Mouse (Mus musculus): ENCODE results near the gene Btnl9. TPM values are rescaled to one million over a fixed set of nuclear protein-coding genes. Genes with fewer than 3 reads are reported as not detected.

Btnl9 gene
- total and polyA plus RNA-seq, 2 experiments from 2014 or later = 0.37 to 0.39 TPM

DNA sequence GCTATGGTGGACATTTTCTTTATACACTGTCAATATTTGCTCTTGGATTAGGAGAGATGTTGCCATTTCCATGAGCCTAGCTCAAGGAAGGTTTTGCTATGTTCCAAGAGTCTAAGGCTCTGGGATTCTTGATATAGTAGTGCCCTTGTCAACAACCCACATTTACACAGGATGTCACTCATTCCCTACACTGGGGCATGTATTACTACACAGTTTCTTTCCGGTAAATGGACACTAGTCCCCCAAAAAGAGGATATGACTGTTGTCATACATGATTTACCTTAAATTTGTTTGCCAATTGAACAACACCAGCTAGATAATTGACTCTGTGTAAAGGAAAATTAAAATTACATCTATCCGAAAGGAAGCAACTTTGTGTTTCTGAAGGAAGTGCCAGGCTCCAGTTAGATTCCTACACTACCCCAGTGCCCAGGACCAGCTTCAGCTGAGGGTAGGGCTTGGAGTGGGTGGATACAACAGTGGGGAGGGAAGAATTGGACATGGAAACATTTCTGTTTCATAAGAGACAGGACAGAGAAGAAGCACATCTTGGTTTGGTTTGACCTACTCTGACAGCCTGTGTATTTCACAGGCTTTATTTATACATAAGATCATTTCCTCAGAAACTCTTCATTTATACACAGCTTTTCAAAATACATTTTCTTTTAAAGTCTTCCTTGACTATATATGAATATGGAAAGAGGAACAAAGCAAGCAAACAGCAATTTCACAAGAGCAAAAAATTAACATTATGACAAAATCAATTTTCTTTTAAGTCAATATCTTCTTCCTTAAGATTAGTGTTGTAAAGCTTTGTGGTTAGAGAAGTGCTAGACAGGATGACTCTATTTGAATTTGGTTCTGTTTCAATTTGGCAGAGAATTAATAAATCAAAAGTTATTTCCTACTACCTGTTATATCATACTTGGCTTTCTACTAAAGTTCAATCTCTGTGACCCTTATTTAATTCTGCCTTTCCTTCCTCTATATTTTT lies 29.8 kb downstream of the Btnl9 start:
- 88% methylated on average over 2 of the region's 2 CpGs for WGBS
- Histone ChIP-seq H3K27ac (no peak overlapping the region), H3K9me3 (ENCODE audit: low read length) (no peaks in the 10 kb centered on the region), H3K9ac (replicated peaks; ENCODE audit: low read length) (no peak overlapping the region), H3K4me1 (ENCODE audit: insufficient read depth, low read length) (no peaks in the 10 kb centered on the region), H3K27me3 (ENCODE audit: insufficient read depth, low read length) (no peaks in the 10 kb centered on the region), H3K4me2 (ENCODE audit: low read depth, low read length) (no peak overlapping the region), H3K36me3 (ENCODE audit: insufficient read depth, low read length) (no peaks in the 10 kb centered on the region), H3K4me3 (ENCODE audit: low read length) (no peak overlapping the region)
- DNase-seq (ENCODE audit: low spot score) (no peak), ATAC-seq (no peak)
- no peak for TF ChIP-seq CTCF (IDR thresholded peaks at IDR 0.05; ENCODE audit: low read depth)

GRCm38 (mm10) chr11:49154077-49154476 lies 32.9 kb downstream of the Btnl9 start, which contains the start of gene Olfr1394:
Gene Olfr1394 (plus strand): TSS chr11:49154377.
- no peaks in the 10 kb centered on the region for H3K27me3 ChIP-seq (ENCODE audit: insufficient read depth, low read length)
- H3K9me3 ChIP-seq (ENCODE audit: low read length) = no peaks in the 10 kb centered on the region
- no peak for ATAC-seq
- no peak within 1 kb of the TSS for H3K9ac ChIP-seq (replicated peaks; ENCODE audit: low read length)
- H3K4me2 ChIP-seq (ENCODE audit: low read depth, low read length) = no peak within 1 kb of the TSS
- H3K4me3 ChIP-seq (ENCODE audit: low read length) = no peak within 1 kb of the TSS
- no peaks in the 10 kb centered on the region for H3K4me1 ChIP-seq (ENCODE audit: insufficient read depth, low read length)
- WGBS = 90% methylated on average over 1 of the region's 1 CpGs
- H3K36me3 ChIP-seq (ENCODE audit: insufficient read depth, low read length) = no peaks in the 10 kb centered on the region
- no peak within 1 kb of the TSS for H3K27ac ChIP-seq
- no peak for TF ChIP-seq CTCF (IDR thresholded peaks at IDR 0.05; ENCODE audit: low read depth)
- DNase-seq (ENCODE audit: low spot score) = no peak

GRCm38 (mm10) chr11:49141974-49142373 lies 45.0 kb downstream of the Btnl9 start, which contains the start of gene Olfr1395:
Gene Olfr1395 (plus strand): TSS chr11:49142274.
- ATAC-seq (no peak), DNase-seq (ENCODE audit: low spot score) (no peak)
- H3K9ac ChIP-seq (replicated peaks; ENCODE audit: low read length) = no peak within 1 kb of the TSS
- H3K9me3 ChIP-seq (ENCODE audit: low read length) = no peaks in the 10 kb centered on the region
- no peak within 1 kb of the TSS for H3K4me3 ChIP-seq (ENCODE audit: low read length)
- H3K36me3 ChIP-seq (ENCODE audit: insufficient read depth, low read length) = no peaks in the 10 kb centered on the region
- TF ChIP-seq CTCF (IDR thresholded peaks at IDR 0.05; ENCODE audit: low read depth) = no peak
- no peak within 1 kb of the TSS for H3K27ac ChIP-seq
- no peak within 1 kb of the TSS for H3K4me2 ChIP-seq (ENCODE audit: low read depth, low read length)
- WGBS = 91% methylated on average over 6 of the region's 6 CpGs
- no peaks in the 10 kb centered on the region for H3K4me1 ChIP-seq (ENCODE audit: insufficient read depth, low read length)
- no peaks in the 10 kb centered on the region for H3K27me3 ChIP-seq (ENCODE audit: insufficient read depth, low read length)

GRCm38 (mm10) chr11:49124169-49124568 lies 62.8 kb downstream of the Btnl9 start:
- ATAC-seq (no peak), DNase-seq (ENCODE audit: low spot score) (no peak)
- H3K9ac ChIP-seq (replicated peaks; ENCODE audit: low read length) = no peak overlapping the region
- H3K36me3 ChIP-seq (ENCODE audit: insufficient read depth, low read length) = no peaks in the 10 kb centered on the region
- H3K9me3 ChIP-seq (ENCODE audit: low read length) = no peaks in the 10 kb centered on the region
- H3K27me3 ChIP-seq (ENCODE audit: insufficient read depth, low read length) = no peaks in the 10 kb centered on the region
- no peak overlapping the region for H3K4me2 ChIP-seq (ENCODE audit: low read depth, low read length)
- 88% methylated on average over 2 of the region's 2 CpGs for WGBS
- H3K4me3 ChIP-seq (ENCODE audit: low read length) = no peak overlapping the region
- no peak for TF ChIP-seq CTCF (IDR thresholded peaks at IDR 0.05; ENCODE audit: low read depth)
- H3K4me1 ChIP-seq (ENCODE audit: insufficient read depth, low read length) = no peaks in the 10 kb centered on the region
- H3K27ac ChIP-seq = no peak overlapping the region

GRCm38 (mm10) chr11:49119635-49120034 lies 67.3 kb downstream of the Btnl9 start:
- H3K36me3 ChIP-seq (ENCODE audit: insufficient read depth, low read length) = no peaks in the 10 kb centered on the region
- WGBS = 86% methylated on average over 3 of the region's 3 CpGs
- H3K9ac ChIP-seq (replicated peaks; ENCODE audit: low read length) = no peak overlapping the region
- H3K27me3 ChIP-seq (ENCODE audit: insufficient read depth, low read length) = no peaks in the 10 kb centered on the region
- H3K27ac ChIP-seq = no peak overlapping the region
- no peaks in the 10 kb centered on the region for H3K9me3 ChIP-seq (ENCODE audit: low read length)
- no peak overlapping the region for H3K4me2 ChIP-seq (ENCODE audit: low read depth, low read length)
- no peaks in the 10 kb centered on the region for H3K4me1 ChIP-seq (ENCODE audit: insufficient read depth, low read length)
- H3K4me3 ChIP-seq (ENCODE audit: low read length) = no peak overlapping the region
- DNase-seq (ENCODE audit: low spot score) (no peak), ATAC-seq (no peak)
- no peak for TF ChIP-seq CTCF (IDR thresholded peaks at IDR 0.05; ENCODE audit: low read depth)

Other genes with a start within 250 kb of the Btnl9 start
- gene Psme2b, start 241.0 kb downstream of the Btnl9 start, total RNA-seq (2014; rRNA removed) = 0.32 and 0.37 TPM in 2 replicates
- 1.4 and 1.7 TPM in 2 replicates for gene Psme2b, start 241.0 kb downstream of the Btnl9 start, polyA plus RNA-seq (2015; fragmentation: Nextera tagmentation; extraction: Ambion mirVana)
- gene Olfr56, start 208.3 kb downstream of the Btnl9 start, total RNA-seq (2014; rRNA removed) = 0.16 TPM in 1 of 2 replicates, not detected in the other
- 0.08 TPM in 1 of 2 replicates, not detected in the other for gene Olfr56, start 208.3 kb downstream of the Btnl9 start, polyA plus RNA-seq (2015; fragmentation: Nextera tagmentation; extraction: Ambion mirVana)
- gene 9930111J21Rik1, start 207.8 kb downstream of the Btnl9 start, total RNA-seq (2014; rRNA removed) = 0.75 and 0.84 TPM in 2 replicates
- gene 9930111J21Rik1, start 207.8 kb downstream of the Btnl9 start, polyA plus RNA-seq (2015; fragmentation: Nextera tagmentation; extraction: Ambion mirVana) = 0.20 and 0.40 TPM in 2 replicates
- not detected in 2 replicates for gene Gm12185, start 194.9 kb downstream of the Btnl9 start, total RNA-seq (2014; rRNA removed)
- gene Gm12185, start 194.9 kb downstream of the Btnl9 start, polyA plus RNA-seq (2015; fragmentation: Nextera tagmentation; extraction: Ambion mirVana) = 0.24 TPM in 1 of 2 replicates, not detected in the other
- not detected in 2 replicates for gene Tgtp1, start 193.0 kb downstream of the Btnl9 start, total RNA-seq (2014; rRNA removed)
- 0.09 and 0.35 TPM in 2 replicates for gene Tgtp1, start 193.0 kb downstream of the Btnl9 start, polyA plus RNA-seq (2015; fragmentation: Nextera tagmentation; extraction: Ambion mirVana)
- 0.78 and 1.7 TPM in 2 replicates for gene 9930111J21Rik2, start 135.9 kb downstream of the Btnl9 start, total RNA-seq (2014; rRNA removed)
- 0.16 and 0.49 TPM in 2 replicates for gene 9930111J21Rik2, start 135.9 kb downstream of the Btnl9 start, polyA plus RNA-seq (2015; fragmentation: Nextera tagmentation; extraction: Ambion mirVana)
- gene Tgtp2, start 123.0 kb downstream of the Btnl9 start, total RNA-seq (2014; rRNA removed) = not detected in 2 replicates
- 0.20 and 0.52 TPM in 2 replicates for gene Tgtp2, start 123.0 kb downstream of the Btnl9 start, polyA plus RNA-seq (2015; fragmentation: Nextera tagmentation; extraction: Ambion mirVana)
- gene Ifi47, start 110.6 kb downstream of the Btnl9 start, total RNA-seq (2014; rRNA removed) = 0.68 TPM in 1 of 2 replicates, not detected in the other
- gene Ifi47, start 110.6 kb downstream of the Btnl9 start, polyA plus RNA-seq (2015; fragmentation: Nextera tagmentation; extraction: Ambion mirVana) = 1.2 and 1.6 TPM in 2 replicates
- gene Olfr1396, start 72.3 kb downstream of the Btnl9 start, total RNA-seq (2014; rRNA removed) = not detected in 2 replicates
- not detected in 2 replicates for gene Olfr1396, start 72.3 kb downstream of the Btnl9 start, polyA plus RNA-seq (2015; fragmentation: Nextera tagmentation; extraction: Ambion mirVana)
- gene Olfr1395, start 44.9 kb downstream of the Btnl9 start, total RNA-seq (2014; rRNA removed) = not detected in 2 replicates
- not detected in 2 replicates for gene Olfr1395, start 44.9 kb downstream of the Btnl9 start, polyA plus RNA-seq (2015; fragmentation: Nextera tagmentation; extraction: Ambion mirVana)
- not detected in 2 replicates for gene Olfr1394, start 32.8 kb downstream of the Btnl9 start, total RNA-seq (2014; rRNA removed)
- not detected in 2 replicates for gene Olfr1394, start 32.8 kb downstream of the Btnl9 start, polyA plus RNA-seq (2015; fragmentation: Nextera tagmentation; extraction: Ambion mirVana)
- 20.2 and 25.0 TPM in 2 replicates for gene Zfp62, start 16.1 kb upstream of the Btnl9 start, total RNA-seq (2014; rRNA removed)
- 25.7 and 25.8 TPM in 2 replicates for gene Zfp62, start 16.1 kb upstream of the Btnl9 start, polyA plus RNA-seq (2015; fragmentation: Nextera tagmentation; extraction: Ambion mirVana)
- 87.4 and 109 TPM in 2 replicates for gene Mgat1, start 57.0 kb upstream of the Btnl9 start, total RNA-seq (2014; rRNA removed)
- gene Mgat1, start 57.0 kb upstream of the Btnl9 start, polyA plus RNA-seq (2015; fragmentation: Nextera tagmentation; extraction: Ambion mirVana) = 33.6 and 35.3 TPM in 2 replicates
- 0.86 TPM in 1 of 2 replicates, not detected in the other for gene Olfr1393, start 91.1 kb upstream of the Btnl9 start, total RNA-seq (2014; rRNA removed)
- gene Olfr1393, start 91.1 kb upstream of the Btnl9 start, polyA plus RNA-seq (2015; fragmentation: Nextera tagmentation; extraction: Ambion mirVana) = 0.10 and 0.13 TPM in 2 replicates
- not detected in 2 replicates for gene Olfr1392, start 98.1 kb upstream of the Btnl9 start, total RNA-seq (2014; rRNA removed)
- gene Olfr1392, start 98.1 kb upstream of the Btnl9 start, polyA plus RNA-seq (2015; fragmentation: Nextera tagmentation; extraction: Ambion mirVana) = not detected in 2 replicates
- gene Olfr10, start 117.6 kb upstream of the Btnl9 start, total RNA-seq (2014; rRNA removed) = not detected in 2 replicates
- not detected in 2 replicates for gene Olfr10, start 117.6 kb upstream of the Btnl9 start, polyA plus RNA-seq (2015; fragmentation: Nextera tagmentation; extraction: Ambion mirVana)
- gene Olfr1391, start 135.6 kb upstream of the Btnl9 start, total RNA-seq (2014; rRNA removed) = not detected in 2 replicates
- gene Olfr1391, start 135.6 kb upstream of the Btnl9 start, polyA plus RNA-seq (2015; fragmentation: Nextera tagmentation; extraction: Ambion mirVana) = not detected in 2 replicates
- not detected in 2 replicates for gene Olfr1390, start 148.0 kb upstream of the Btnl9 start, total RNA-seq (2014; rRNA removed)
- gene Olfr1390, start 148.0 kb upstream of the Btnl9 start, polyA plus RNA-seq (2015; fragmentation: Nextera tagmentation; extraction: Ambion mirVana) = not detected in 2 replicates
- not detected in 2 replicates for gene Olfr1389, start 235.9 kb upstream of the Btnl9 start, total RNA-seq (2014; rRNA removed)
- not detected in 2 replicates for gene Olfr1389, start 235.9 kb upstream of the Btnl9 start, polyA plus RNA-seq (2015; fragmentation: Nextera tagmentation; extraction: Ambion mirVana)
- gene Olfr1388, start 249.5 kb upstream of the Btnl9 start, total RNA-seq (2014; rRNA removed) = 0.10 TPM in 1 of 2 replicates, not detected in the other
- gene Olfr1388, start 249.5 kb upstream of the Btnl9 start, polyA plus RNA-seq (2015; fragmentation: Nextera tagmentation; extraction: Ambion mirVana) = 0.08 TPM in 1 of 2 replicates, not detected in the other

Data from hindbrain, postnatal 0 days (tissue).